Comparison of ENCODE assay signal across 17 mouse cellular contexts in the genomic region with DNA sequence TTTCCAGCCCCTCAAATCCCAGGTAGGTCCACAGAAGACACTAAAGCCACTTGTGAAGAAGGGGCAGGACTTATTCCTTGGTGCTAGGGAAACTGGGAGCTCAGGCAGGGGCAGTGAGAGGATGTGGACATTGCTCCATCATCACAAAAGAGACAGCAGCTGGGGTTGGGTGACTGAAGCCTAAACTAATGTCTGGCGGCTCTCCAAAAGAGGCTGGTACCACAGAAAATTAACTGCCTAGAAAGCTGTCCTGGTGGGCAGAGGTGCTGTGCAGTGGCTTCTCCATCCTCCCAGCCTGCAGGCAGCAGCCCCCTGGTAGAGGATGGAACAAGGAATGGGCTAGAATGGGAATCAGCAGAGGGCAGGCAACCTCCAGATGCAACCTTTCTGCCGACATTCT. TPM values are rescaled to one million over a fixed set of nuclear protein-coding genes. Genes with fewer than 3 reads are reported as not detected.
"Had no signal": no experiment of that assay in that cellular context is flagged by ENCODE, and none has a peak within 500 bp of the region (broad histone marks: within the 10 kb centered on the region; RNA-seq: fewer than 3 reads in every experiment).

No protein-coding gene starts in this region.

- H3K9me3 ChIP-seq: limb, embryonic 10.5 days; liver, embryonic 15.5 days; midbrain, embryonic 15.5 days; stomach, embryonic 15.5 days had no signal

- H3K27ac ChIP-seq: layer of hippocampus, adult 2 months; limb, embryonic 10.5 days; liver, embryonic 15.5 days; midbrain, embryonic 15.5 days; stomach, embryonic 15.5 days had no signal

- H3K9ac ChIP-seq: liver, embryonic 15.5 days; midbrain, embryonic 15.5 days; stomach, embryonic 15.5 days had no signal

- H3K4me1 ChIP-seq: liver, embryonic 15.5 days; stomach, embryonic 15.5 days had no signal

- H3K4me3 ChIP-seq: layer of hippocampus, adult 2 months; limb, embryonic 10.5 days; liver, embryonic 15.5 days; midbrain, embryonic 15.5 days; stomach, embryonic 15.5 days had no signal

- H3K27me3 ChIP-seq: midbrain, embryonic 15.5 days had no signal

- DNase-seq: kidney, adult 18-20 months; kidney, postnatal 10 days; kidney, postnatal 4 days; lung, adult 2 months; lung, postnatal 36 days; right cerebral cortex, postnatal 14 days; thymus, adult 2 months; thymus, postnatal 25 days had no signal

- H3K4me2 ChIP-seq: liver, embryonic 11.5 days; liver, embryonic 15.5 days; midbrain, embryonic 15.5 days; stomach, embryonic 15.5 days had no signal

- H3K36me3 ChIP-seq: limb, embryonic 10.5 days; liver, embryonic 15.5 days; midbrain, embryonic 15.5 days; stomach, embryonic 15.5 days had no signal

- ATAC-seq: midbrain, embryonic 15.5 days had no signal

RNA-seq across cellular contexts. Expression of a gene that starts 41.5 kb away (rescaled TPM):
- polyA plus RNA-seq: kidney, embryonic 14.5 days; limb, embryonic 10.5 days; liver, embryonic 15.5 days; lung, adult 2 months; spleen, adult 2 months; urinary bladder, adult 2 months had no signal
